Mouse (Mus musculus): Measurements from ENCODE around the gene Mpig6b.

Mpig6b gene

DNA sequence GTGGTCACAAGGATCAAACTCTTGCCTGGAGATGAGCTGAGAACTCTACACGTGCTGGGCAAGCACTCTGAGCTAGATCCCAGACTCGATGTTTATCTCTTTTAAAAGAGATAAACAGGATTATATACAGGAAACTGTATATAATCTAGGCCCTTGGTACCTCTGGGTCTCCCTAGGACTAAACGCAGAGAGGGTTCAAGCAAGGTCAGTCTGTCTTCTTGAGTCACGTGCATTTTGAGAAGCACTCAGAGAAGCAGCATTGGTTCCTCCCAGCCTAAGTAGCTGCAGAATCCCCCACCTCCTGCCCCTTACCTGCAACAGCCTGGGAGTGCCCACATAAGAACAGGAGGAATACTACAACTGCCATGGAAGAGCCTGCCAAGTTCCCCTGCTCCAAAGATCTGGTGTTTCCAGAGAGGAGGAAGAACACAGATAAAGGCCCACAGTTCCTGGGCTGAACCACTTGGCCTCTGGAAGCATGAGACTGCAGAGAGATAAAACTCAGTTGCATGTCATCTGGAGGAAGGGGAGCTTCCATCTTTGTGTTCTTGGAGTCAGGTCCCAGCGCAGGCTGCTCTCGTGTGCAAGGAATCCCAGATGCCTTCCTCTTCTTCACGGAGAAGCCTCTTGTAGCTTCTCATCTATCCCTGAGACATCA, 19.4 kb upstream of the Mpig6b start, which contains the start of gene Ly6g6f:
Ly6g6f (minus strand) TSS at position 403 of the 658 bp plus-strand sequence.
- no peak for DNase-seq

GRCm38 (mm10) chr17:35083929-35084497, 18.0 kb upstream of the Mpig6b start:
- no peak for DNase-seq

GRCm38 (mm10) chr17:35082841-35083576, 17.0 kb upstream of the Mpig6b start:
- DNase-seq = no peak

- no peak for DNase-seq
Observed at GRCm38 (mm10) chr17:35080710-35081109, 14.7 kb upstream of the Mpig6b start.

DNA sequence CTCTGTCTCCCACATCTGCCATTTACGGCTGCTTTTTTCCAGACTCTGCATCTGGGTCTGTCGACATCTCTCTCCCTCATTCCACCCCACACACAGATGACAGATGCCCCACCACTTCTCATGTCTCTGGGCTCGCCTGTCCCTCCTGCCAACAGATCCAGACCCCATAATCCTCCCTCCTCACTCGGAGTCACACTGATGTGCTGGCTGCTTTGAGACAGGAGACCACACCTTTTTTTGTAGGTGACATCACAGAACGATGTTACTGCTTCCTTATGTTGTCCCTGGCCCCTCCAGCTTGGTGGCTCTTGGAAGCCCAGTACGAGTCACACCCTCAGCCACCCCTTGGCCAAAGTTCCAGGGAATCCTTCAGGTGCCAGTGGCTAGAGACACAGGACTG, 14.3 kb upstream of the Mpig6b start:
- no peak for DNase-seq

DNA sequence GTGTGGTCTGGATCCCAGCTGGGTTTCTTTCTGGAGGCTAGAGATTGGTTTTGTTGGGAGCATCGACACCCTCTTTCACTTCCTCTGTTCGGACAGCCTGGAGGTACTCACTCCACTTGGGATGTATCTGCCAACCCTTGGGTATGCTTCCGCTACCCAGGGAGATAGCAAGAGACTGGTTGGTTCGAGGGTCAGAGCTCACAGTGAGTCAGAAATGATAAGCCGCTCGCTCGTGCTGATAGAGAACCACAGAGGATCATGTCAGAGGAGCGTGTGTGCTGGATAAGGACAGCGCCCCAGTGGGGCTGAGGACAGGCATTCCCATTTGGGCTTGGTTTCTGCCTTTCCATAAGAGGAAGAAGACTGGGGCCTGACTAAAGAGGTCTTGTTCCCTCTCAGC, 13.8 kb upstream of the Mpig6b start:
- no peak for DNase-seq

- DNase-seq = no peak
Observed at GRCm38 (mm10) chr17:35077786-35078233, 11.8 kb upstream of the Mpig6b start, which contains the start of gene Ly6g6d. TSS of gene Ly6g6d (minus strand) at chr17:35078065.

DNA sequence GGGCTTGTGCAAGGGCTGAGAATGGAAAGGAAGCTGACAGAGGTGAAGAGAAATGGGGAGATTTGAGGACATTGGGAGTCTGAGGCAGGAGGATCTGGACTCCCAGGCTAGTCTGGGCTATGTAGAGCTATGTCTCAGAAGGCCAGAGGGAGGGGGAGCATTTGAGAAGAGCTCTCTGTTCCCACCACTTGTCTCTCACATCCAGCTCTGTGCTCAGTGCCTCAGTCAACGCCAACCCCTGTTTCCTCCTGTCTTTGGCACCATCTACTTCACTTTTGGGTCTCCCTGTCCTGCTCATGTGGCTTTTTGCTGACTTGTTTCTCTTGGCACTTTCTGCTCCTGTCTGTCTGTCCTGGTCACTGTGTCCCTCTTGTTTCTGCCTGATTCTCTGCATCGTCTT, 11.3 kb upstream of the Mpig6b start:
- no peak for DNase-seq

DNA sequence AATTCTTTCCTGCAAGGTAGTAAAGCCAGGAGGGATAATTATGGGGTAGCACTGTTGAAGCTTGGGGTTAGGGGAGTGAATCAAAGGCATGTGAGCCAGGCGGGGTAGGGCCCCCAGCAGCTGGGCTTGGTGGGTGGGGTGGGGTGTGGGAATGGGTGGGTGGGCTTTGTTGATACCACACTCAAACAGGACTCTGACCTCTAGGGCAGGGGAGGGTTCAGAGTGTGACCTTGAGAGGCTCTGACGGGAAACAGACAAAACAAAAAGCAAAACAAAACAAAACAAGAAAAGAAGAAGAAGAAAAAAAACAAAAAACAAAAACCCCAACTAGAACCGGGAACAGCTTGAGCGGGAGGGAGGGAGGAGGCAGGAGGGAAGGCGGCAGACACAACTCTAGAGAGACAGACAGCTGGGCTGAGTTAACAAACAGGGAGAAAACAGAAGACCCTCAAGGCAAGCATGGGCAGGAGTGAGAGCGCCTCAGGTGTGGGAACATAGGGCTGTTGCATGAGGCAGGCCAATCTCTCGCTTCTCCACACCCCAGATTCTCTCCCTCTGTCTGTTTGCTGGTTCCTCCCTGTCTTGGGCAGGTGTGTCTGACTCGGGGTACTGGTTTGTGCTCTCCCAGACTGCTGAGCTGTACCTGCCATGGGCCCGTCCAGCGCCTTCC, 10.7 kb upstream of the Mpig6b start, which contains the start of gene Ly6g6e:
Ly6g6e (plus strand) TSS at position 396 of the 670 bp plus-strand sequence.
- DNase-seq = no peak

DNA sequence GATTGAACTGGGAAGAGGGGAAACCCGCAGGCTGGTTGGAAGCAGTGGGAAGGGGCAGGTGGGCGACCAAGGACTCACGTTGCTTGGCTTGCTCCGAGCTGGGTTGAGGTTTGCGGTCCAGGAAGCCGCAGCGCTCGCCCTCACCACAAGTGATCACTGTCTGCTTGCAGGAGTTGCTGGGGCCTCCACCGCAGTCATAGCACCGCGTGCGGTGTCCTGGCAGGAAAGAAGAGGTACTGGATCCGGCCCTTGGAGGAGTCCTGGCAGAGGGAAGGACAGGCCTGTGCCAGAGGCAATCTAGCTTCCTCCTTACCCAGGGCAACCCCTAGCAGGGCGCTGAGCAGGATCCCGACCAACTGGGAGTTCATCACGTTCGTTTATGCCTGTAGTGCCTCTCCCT, 8.1 kb upstream of the Mpig6b start:
- DNase-seq = peak; percentile 27 to 32

DNA sequence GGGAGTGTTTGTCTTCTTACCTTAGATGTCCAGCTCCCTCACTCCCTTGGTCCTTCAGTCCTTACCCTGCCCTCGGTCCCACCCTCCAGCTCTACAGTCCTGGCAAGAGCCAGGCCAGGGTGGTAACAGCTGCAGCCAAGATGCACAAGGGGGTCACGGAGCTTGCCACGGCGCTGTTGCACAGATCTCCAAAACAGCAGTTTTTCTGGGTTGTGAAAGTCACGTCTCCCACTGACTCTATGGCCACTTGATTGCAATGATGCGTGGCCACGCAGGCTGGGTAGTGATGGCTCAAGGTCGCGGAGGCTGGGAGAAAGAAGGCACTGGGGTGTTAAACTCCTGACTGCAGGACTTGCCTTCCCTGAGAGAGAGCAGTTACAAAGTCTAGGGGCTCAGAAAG, 5.5 kb upstream of the Mpig6b start:
- DNase-seq = no peak

DNA sequence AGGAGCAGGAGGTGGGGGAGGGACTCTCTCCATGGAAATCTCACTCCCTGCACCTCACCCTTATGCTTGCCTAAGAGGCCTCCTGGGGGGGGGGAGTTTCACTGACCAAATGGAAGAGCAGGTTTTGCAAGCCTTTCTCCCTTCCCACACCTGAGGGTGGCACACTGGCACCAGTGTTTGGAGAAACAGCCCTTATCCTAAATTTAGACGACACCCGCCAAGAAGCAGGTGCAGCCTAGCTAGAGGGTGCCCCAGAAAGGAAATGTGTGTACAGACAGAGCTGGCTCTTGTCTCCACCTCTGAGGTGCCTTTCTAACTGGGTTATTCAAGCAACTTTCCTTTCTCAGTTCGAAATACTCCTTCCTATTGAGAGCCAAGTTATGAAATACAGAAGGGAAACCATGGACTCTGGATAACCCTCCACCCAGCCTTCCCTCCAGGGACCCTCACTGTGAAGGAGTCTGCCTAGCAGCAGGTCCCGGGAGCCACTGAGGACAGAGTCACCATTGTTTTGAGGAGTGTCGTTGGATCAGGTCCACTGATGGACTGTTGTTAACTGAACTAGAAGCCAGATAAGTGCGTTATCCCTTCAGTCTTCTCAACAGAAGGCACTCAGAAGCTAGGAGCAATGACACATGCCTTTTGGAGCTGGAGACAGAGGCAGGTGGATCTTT, 4.7 kb upstream of the Mpig6b start:
- peak; percentile 51 to 62 for DNase-seq

DNA sequence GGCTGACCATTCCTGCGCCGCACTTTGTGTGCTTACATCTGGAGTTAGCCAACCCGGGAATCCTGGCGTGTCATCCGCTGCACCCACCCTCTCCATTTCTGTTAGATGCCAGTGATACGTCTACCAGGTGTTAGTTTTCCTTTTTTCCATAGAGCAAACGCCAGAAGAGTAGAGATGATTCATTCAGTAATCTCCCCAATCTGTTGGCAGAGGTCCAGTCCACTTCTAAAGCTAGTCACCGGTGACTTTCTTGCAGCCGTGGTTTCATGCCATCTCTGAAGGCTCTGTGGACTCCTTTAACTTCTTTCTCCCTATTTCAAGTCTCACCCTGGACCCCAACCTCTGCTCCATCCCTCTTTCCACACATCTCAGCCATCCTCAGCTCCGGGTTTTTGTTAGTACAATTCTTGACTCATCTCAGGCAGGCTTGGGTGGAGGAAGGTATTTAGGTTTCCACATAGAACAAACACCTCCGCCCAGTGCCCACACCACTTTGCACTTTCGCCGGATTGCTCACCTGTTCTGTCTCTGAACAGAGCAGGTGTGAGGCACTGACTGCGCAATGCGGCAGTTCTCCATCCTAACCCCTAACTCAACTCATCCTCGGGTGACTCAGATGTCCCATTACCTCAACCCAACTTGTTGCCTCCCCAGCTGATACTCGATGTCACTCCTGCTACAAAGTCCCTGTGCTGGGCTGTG, 2.4 kb upstream of the Mpig6b start:
- no peak for DNase-seq

DNA sequence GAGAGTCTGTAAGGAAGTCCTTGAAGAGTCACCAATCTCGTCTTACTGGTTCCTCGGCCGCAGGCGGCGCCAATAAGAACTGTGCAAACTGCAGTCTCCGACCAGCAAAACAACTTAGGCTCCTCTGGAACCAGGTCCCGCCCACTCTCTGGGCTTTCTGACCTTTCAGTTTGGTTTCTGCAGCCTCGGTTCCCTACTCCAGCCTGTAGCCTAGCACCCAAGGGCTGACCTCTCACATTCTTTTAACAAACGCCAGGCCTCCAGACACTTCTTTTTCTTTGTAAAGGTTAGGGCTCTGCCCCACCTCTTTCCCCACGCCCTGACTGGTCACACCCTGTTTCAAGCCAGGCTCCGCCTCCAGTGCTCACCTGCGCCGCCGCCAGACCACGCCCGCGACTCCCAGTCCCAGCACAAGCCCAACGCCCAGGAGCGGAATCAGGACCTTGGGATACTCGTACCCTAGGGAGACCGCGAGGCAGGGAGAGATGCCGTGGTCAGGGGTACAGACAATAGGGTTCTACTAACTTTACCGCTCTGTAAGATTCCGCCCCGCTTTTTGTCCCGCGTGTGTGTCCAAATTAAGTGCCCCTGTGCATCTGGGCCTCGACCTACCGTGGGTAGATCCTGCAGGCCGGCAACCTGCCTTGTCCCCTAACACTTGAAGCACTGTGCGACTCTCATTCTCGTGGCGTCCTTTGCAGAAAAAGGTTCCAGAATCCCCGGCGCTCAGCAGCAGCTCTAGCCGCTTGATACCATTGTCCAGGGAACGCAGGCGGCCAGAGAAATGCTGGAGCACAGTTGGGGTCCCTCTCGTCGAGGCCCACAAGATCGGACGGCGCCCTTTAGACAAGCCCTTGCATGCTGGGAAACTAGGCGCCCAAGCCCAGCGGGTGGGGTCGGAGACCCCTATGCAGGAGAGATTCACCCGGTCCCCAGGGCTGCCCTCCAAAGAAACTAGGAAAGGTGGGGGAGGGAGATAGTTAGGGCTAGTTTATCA, 735 bp downstream of the Mpig6b start, which contains the start of gene Ly6g6c:
Ly6g6c (plus strand) TSS at position 438 of the 997 bp plus-strand sequence.
- DNase-seq = no peak

- no peak for DNase-seq
Observed at GRCm38 (mm10) chr17:35064378-35064877, 1.6 kb downstream of the Mpig6b start.

DNA sequence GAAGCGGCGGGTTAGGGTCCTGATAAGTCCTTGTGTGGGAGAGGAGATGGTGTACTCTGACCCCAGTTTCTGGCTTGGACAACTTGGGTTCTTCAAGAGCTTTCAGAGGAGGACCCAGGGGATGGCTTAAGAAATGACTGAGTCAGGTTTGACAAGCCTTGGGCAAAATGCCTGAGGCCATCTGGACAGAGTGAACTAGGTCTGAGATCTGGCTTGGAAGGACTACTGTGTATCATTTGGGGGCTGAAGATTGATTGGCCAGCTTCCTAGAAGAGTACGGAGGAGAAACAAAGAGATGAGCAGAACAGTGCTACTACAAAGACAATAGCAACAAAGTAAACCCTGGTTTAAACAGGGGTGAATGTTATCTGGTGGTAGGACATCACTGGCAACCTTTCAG, 2.5 kb downstream of the Mpig6b start:
- no peak for DNase-seq

DNA sequence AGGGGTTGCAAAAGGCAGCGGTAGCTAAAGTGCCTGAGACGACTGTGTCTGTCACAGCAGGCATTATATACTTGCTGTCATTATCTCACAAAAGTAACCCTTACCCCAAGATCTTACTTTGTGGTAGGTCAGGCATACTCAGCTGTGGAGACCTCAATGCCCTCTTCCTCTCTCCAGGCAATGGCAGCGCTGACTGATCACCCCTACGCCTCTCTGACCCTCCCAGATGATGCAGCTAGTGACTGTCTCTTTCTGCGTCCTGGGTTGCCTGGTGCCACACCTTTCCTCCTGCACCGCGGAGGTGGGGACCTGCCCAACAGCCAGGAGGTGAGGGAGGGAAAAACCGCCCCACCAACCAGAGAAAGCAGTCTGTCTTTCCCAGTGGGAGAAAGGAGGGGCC, 4.7 kb downstream of the Mpig6b start:
- DNase-seq = no peak

DNA sequence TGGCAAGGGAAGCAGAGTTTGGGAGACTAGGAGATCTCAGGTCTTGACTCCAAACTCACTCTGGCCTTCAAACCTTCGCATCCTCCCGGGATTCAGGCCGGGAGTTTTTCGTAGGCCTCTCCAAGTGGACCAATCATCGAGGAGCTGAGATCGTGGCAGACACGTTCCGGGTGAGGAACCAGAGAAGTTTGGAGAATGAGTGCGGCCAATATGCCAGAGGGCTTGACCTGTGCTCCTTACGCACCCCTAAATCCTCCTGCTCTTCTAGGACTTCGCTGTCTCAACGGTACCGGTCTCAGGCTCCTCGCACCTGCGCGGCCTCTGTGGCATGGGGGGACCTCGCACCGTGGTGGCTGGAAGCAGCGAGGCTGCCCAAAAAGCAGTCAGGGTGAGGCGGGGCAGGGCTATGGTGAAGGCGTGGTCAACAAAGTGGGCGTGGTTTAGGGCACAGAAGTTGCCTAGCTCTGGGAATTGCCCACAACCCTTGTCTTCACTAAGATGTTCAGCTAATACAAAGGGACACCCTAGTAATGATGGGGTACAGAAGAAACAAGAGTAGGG, 5.2 kb downstream of the Mpig6b start:
- no peak for DNase-seq

GRCm38 (mm10) chr17:35060071-35060470, 5.9 kb downstream of the Mpig6b start:
- DNase-seq = peak in 1 of 2 experiments; percentile 25
